Mouse (Mus musculus): ENCODE data around the gene Otud1. TPM values are rescaled to one million over a fixed set of nuclear protein-coding genes. Genes with fewer than 3 reads are reported as not detected.
A peak's percentile ranks its signal among the peaks of the same experiment; 100 is the strongest.

Gene Otud1
- total RNA-seq (2021): 10 to 100 TPM; 14.2 to 15.1 TPM

DNA sequence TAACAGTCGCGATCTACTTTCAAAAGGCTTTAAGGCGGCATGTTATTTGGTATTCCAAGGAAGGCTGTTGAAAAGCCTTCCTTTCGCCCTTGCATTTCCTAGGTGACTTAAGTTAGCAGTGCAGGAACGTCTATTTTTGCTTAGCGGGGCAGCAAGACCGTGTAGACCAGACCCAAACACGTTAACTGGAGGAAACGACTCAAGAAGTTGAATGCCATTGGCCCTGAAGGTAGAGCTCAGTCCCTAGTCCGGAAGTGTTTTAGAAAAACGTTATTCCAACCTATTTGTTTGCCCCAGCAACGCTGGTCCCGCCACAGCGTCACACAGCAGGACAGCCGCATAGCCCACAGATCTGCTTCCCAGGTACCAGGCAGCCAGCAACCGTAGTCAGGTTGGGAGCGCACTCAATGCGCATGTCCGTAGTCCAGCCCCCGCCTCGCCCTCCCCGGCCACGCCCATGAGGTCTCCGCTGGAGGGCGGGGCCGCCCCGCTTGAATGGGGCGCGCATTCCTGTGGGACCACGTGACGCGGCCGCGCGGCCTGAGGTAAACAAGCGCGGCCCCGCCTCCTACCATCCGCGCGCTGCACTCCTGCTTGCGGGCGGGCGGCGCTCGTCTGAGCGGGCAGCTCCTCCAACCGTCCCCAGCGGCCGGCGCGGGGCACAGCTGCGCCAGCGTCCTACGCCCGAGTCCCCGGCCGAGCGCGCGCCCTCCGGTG is at the start of gene Otud1:
Gene Otud1 (plus strand): TSS at position 595 of the 717 bp plus-strand sequence.
- intact Hi-C loops (cut with DNase I): loop anchor here (5.0 kb wide), 2 partner anchors 110 to 130 kb away; no protein-coding TSS in a partner anchor
- peak; percentile 93 to 98 for DNase-seq (ENCODE audit: extremely low spot score in 1 of 2, low spot score in 2 of 2)

DNA sequence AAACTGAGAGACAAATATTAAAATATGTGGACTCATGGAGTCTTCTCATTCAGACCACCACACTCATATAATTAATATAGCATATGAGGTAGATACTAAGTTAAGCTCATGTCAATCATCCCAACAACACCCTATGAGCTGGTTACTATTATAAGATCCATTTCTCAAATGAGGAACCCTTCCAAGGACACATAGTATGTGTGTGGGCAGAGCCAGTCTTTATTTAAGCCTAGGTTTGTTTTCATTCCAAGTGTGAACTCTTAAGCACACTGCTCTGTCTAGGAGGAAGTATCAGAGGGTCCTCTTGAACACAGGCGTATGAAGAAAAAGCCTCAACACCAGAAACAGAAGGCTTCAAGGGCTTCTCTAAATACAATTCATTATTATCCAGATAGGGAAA is 49.7 kb upstream of the Otud1 start:
- DNase-seq (ENCODE audit: extremely low spot score in 1 of 2, low spot score in 2 of 2): no peak
- intact Hi-C loops (cut with DNase I): no loop called here

DNA sequence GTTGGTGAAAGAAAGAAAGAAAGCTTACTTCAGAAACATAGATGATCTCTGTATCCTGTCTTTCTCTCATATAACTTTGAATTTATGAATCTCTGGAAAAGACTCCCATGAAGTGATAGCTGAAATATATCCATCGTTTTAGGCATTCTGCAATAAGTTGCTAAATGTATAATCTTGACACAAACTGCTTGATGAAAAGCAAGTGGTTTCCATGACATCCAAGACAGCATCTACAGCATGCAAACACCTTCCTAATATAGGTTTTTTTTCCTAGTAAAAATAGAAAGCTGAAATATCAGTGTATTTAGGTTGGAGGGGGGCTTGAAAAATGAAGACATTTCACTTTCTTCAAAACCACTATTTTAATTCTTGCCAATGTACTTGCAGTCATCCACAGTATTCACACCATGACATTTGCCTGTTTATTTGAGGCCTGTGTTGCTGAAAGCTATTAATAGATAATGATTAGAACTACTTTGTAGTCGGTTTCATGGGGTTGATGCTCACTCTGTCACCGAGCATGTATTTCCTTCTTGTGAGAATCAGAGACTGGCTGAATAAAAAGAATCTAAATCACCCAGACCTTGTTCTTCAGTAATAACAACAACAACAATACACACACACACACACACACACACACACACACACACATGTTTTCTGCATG is 49.0 kb upstream of the Otud1 start:
- DNase-seq (ENCODE audit: extremely low spot score in 1 of 2, low spot score in 2 of 2): no peak
- intact Hi-C loops (cut with DNase I): no loop called here

DNA sequence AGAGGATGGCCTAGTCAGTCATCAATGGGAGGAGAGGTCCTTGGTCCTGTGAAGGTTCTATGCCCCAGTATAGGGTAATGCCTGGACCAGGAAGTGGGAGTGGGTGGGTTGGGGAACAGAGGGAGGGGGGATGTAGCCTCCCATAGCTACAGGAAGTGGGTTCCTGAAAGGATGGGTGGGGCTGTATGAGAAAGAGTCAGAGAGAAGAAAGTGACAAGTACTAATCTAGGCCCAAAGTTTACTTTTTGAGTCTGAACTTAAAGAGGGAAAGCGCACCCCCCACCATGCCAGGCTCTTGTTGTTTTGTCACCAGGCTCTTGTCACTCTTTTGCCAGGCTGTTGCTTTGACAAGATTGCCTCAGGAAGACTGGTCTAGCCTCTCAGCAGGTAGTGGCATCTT is 35.5 kb upstream of the Otud1 start:
- DNase-seq (ENCODE audit: extremely low spot score in 1 of 2, low spot score in 2 of 2): no peak
- intact Hi-C loops (cut with DNase I): no loop called here

DNA sequence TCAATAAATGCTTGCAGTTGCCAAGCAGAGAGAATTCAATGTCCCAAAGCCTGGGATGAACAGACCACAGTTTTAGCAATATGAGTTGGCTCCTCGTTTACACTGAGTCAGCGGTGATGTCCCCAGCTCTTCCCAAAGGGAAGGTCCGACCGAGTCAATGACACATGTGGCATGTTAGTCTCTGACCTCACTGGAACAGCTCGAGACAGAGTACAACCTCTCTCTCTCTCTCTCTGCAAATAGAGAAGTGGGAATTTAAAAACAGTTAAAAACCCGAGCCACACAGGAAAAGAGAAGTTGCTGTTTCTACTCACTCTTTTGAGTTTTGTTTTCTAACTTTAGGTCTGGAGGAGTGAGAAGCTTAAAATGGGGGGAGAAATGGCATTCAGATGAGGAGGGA is 30.5 kb upstream of the Otud1 start:
- no peak for DNase-seq (ENCODE audit: extremely low spot score in 1 of 2, low spot score in 2 of 2)
- intact Hi-C loops (cut with DNase I): no loop called here

DNA sequence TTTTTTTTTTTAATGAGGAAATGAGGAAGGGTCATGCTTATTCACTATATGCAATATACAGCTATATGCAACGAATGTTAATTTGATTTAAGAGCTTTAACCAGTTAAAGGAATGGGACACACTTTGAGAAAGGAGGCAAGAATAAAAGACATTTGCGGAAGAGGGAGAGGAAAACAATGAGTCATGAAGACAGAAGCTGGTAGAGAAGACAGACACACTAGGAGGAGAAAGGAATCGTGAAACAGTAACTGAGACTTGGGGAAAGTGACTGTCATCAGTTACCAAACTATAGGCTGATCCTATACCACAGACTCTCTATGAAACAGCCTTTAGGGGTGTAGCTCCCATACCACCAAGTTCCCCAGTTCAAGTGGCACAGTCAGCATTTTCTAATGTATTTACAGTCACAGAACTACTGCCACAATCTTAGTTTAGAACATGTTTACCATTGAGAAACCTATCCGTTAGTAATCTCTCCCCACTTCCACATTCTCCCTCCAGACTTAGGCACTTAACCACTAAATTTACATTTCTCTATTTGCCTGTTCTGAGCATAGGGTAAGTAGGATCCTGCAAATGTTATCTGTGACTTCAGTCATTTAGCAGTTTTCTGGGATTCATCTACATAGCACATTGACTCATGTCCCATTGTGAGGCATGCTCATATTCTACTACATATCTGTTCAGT is 29.5 kb upstream of the Otud1 start:
- intact Hi-C loops (cut with DNase I): no loop called here
- no peak for DNase-seq (ENCODE audit: extremely low spot score in 1 of 2, low spot score in 2 of 2)

DNA sequence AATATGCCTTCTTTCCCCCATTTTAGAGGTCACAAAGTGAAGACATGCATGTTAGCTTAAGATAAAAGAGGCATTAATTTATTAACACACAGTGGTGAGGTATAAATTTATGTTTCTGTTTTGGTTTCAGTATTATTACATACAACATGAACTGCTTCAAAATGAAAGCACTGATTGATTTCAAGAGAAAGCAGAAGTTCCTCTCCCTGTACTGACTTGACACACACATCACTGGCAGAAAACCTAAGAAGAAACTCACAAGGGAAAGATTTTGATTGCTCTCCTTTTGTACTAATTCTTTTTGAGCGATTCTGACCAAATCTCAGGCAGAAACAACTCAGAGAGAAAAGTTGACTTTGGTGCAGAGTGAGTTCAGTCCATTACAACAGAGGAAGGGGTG is 27.0 kb upstream of the Otud1 start:
- intact Hi-C loops (cut with DNase I): no loop called here
- no peak for DNase-seq (ENCODE audit: extremely low spot score in 1 of 2, low spot score in 2 of 2)

DNA sequence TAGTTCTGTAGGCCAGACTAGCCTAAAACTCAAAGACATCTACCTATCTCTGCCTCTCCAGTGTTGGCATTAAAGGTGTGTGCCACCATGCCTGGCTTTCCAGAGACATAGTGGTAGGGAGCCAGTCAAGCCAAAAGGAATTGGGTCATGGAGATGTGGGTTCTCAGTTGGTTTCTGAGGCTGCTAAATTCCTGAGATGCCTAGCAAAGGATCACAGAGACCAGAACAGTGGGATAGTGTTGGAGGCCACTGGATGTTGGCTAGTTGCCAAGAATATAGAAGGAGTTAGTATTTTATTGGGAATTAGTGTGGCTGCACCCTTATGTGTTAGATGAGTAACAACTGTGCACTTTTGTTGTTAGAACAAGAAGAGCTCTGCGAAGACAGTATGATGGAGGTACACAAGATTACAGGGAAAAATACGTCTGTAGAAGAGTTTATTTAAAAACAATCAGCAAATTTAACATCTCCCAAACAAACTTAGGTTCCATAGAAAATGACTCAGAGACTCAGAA is 24.1 kb upstream of the Otud1 start:
- intact Hi-C loops (cut with DNase I): no loop called here
- DNase-seq (ENCODE audit: extremely low spot score in 1 of 2, low spot score in 2 of 2): no peak

DNA sequence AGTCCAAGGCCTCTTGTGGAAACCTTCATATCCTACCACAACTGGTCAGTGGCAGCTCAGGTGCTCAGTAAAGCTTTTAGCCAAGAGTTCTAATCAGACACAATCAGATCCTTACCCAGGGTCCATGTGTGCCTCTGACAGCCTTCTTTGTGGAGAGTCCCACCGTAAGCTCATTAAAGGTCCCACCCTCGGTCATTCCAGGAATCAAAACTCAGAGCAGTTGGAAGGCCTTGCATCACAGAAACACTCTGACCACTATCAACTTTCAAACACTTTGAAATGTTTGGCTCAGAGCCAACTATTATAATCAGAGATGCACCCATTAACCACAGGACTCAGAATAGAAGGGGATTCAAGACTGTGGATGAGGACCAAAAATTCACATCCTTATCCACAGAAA is 12.4 kb upstream of the Otud1 start:
- DNase-seq (ENCODE audit: extremely low spot score in 1 of 2, low spot score in 2 of 2): no peak
- intact Hi-C loops (cut with DNase I): no loop called here

DNA sequence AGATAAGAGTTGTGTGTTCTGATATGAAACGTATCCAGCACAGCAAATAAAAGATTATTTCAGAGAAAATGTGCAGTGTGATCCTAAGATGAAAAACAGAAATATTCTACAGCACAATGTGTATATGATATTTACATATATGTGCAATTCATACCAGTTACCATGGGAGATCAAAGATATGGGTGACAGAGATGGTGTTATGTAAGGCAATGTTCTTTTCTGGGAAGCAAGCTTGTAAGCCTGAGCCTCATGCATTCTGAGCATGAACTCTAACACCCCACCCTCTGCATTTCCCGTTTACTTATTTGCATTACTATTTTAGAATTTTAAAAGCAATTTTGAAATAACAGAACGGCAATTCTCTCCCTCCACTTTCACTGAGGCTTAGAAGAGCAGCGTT is 11.4 kb upstream of the Otud1 start:
- intact Hi-C loops (cut with DNase I): no loop called here
- DNase-seq (ENCODE audit: extremely low spot score in 1 of 2, low spot score in 2 of 2): no peak

DNA sequence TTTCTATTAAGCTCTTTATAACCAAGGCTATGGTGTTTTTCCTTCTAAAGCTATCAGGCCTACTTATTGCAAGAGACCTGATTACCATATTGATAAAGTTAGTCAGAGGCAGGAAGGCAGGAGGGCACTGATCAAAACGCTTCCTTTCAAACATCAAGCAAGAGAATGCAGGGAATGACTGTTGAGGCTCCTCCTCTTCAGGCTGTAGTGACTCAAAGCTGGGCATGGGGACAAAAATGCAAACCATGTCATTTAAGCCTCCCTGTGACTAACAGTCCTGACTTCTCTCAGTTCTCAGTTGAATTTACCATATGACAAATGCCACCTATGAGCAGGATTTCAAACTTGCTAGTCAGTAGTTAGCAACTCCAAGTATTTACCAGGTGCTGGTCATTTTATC is 10.6 kb upstream of the Otud1 start:
- DNase-seq (ENCODE audit: extremely low spot score in 1 of 2, low spot score in 2 of 2): no peak
- intact Hi-C loops (cut with DNase I): no loop called here

DNA sequence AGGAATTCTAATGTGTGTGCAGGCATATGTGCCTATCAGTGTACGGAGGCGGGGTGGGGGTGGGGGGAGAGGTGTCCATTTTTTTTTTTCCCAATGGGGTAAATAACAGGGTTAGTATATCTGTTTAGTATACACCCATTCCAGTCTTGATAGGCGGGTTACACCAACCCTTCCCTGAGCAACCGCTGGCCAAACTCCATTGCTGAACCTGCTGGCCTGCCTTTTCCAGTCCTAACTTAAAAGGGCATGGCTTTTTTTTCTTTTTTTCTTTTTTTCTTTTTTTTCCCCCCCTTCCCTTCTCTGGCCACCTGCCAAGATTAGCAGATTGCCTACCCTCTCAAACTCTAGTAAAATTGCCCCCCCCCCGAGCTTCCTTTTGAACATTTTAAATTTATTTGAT is 1.1 kb upstream of the Otud1 start:
- intact Hi-C loops (cut with DNase I): loop anchor here (5.0 kb wide), 2 partner anchors 109 to 129 kb away; no protein-coding TSS in a partner anchor
- DNase-seq (ENCODE audit: extremely low spot score in 1 of 2, low spot score in 2 of 2): peak in 1 of 2 experiments; percentile 29

DNA sequence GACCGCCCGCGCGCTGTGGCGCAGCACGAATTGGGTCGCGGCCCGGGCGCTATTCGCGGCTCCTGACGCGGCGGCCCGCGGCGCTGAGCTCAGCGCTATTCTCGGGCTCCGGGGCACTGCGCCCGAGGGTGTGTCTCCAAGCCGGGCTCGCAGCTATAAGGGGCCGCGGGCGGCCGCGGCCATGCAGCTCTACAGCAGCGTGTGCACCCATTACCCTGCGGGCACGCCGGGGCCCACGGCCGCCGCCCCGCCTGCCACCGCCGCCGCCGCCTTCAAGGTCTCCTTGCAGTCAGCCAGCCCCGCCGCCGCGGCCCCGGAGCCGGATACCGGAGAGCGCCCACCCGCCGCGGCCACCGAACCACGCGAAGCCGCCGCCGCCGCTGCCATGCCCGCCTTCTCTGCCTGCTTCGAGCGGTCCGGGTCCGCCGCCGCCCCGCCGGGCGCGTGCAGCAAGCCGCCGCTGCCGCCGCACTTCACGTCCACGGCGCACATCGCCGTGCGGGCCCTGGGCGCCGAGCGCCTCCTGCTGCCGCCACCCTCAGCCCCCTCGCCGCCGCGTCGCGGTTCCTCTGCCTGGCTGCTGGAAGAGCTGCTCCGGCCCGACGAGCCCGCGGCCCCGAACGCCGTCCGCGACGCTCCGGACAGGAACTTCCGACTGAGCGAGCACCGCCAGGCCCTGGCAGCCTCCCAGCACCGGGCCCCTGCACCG is 483 bp downstream of the Otud1 start:
- peak; percentile 13 to 78 for DNase-seq (ENCODE audit: extremely low spot score in 1 of 2, low spot score in 2 of 2)
- intact Hi-C loops (cut with DNase I): loop anchor here (5.0 kb wide), 2 partner anchors 111 to 131 kb away; no protein-coding TSS in a partner anchor

DNA sequence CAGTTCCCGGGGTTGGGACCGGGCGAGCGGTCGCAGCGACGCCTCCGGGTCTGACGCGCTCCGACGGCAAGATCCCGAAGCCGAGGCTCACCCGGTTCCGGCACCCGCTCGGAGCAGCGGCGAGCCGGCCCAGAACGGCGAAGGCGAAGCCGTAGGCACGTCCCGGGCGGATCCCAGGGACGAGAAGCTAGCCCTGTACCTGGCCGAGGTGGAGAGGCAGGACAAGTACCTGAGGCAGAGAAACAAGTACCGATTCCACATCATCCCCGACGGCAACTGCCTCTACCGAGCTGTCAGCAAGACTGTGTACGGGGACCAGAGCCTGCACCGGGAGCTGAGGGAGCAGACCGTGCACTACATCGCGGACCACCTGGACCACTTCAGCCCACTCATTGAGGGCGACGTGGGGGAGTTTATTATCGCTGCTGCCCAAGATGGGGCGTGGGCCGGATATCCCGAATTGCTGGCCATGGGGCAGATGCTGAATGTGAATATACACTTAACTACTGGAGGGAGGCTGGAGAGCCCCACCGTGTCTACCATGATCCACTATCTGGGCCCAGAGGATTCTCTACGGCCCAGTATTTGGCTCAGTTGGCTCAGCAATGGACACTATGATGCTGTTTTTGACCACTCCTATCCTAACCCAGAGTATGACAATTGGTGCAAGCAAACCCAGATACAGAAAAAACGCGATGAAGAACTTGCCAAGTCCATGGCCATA is 1.3 kb downstream of the Otud1 start:
- peak in 1 of 2 experiments; percentile 38 for DNase-seq (ENCODE audit: extremely low spot score in 1 of 2, low spot score in 2 of 2)
- intact Hi-C loops (cut with DNase I): loop anchor here (5.0 kb wide), 2 partner anchors 112 to 132 kb away; no protein-coding TSS in a partner anchor

DNA sequence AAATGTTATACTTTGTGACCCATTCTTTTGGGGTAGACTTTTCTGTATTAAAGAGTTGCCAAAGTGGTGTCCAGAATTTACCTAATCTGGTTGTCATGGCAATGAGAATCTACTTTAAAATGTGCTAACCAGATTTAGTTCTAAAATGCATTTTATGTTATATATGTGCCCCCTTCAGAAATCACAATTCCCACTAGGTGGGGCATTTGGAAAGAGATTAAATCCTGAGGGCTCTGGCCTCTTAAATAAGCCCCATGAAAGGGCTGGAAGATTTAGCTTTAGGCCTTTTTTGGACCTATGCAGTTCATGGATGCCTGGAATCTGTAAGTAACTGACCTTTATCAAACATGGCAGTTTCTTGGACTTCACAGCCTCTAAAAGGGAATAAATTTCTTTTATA is 3.3 kb downstream of the Otud1 start:
- DNase-seq (ENCODE audit: extremely low spot score in 1 of 2, low spot score in 2 of 2): no peak
- intact Hi-C loops (cut with DNase I): no loop called here

DNA sequence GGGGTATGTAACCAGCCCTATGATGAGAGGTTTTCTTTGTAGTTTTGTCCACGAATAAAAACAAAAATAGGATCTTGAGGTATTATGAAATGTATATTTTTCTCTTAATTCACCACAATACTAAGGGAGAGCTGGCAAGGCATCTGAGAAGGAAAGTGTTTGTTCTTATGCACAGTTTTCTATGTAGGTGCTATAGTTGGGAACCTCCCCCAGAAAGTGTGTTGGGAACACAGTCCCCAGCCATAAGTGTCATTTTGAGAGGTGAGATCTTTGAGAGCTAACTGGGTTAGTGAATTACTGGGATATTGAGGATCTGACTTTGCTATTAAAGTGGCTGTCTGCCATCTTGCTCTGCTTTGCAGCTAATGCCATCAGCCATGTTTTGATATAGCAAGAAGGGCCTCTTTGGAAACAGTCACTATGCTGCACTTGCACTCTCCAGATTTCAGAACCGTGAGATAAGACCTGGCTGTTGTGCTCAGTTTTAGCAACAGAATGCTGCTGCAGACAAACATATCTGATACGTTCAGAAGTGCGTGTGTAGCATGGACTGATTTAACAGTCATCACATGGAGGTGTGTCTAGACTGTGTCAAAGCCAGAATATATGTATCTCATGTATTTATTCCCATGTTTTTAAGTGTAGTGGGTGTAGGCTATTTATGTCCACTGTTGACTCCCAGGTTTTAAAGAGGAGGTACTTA is 5.7 kb downstream of the Otud1 start:
- intact Hi-C loops (cut with DNase I): no loop called here
- DNase-seq (ENCODE audit: extremely low spot score in 1 of 2, low spot score in 2 of 2): no peak

DNA sequence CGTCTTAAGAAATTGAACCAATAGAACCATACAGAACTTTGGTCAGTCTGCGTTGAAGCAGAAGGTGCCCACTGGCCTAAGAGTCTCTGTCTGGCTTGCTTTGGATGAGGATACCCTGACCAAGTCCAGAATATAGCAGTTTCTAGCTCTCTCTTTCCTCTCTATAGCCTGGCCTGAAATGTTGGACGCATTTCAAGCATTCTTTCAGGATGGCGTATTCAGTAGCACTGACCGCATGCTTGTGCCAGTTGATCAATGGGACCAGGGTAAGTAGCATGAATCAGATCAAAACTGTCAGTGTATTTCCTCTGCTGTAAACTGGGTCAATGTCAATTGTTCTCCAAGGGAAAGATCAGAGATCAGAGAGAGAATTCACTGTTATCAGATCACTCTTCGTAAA is 6.6 kb downstream of the Otud1 start:
- intact Hi-C loops (cut with DNase I): no loop called here
- no peak for DNase-seq (ENCODE audit: extremely low spot score in 1 of 2, low spot score in 2 of 2)
